Mouse (Mus musculus) midbrain, embryonic 14.5 days (tissue): ENCODE measurements at regions not wholly inside any gene's neighbourhood (a gene's known extent, or its start where the extent isn't known, plus 50 kb on each side); places are given as distances from the start of the nearest gene placed in this dataset.

Experiments
- ATAC-seq: fragments of 200-750 bp; cut with Nextera tagmentation; 2 replicates; pipeline ENCODE4 v1.8.0; 2017; ENCODE audit warnings: moderate number of reproducible peaks, moderate library complexity; ENCODE audit not compliant: low FRiP score, low TSS enrichment
- DNase-seq: peaks from one replicate; pipeline ENCODE4 v3.0.0-alpha.2; 2015
- H3K27ac ChIP-seq: fragments of 300-500 bp; sonication (generic); replicated peaks from 2 replicates; pipeline ENCODE4 v1.5.1; 2014; ENCODE audit warnings: mild to moderate bottlenecking, low read depth, low read length, moderate library complexity
- H3K27me3 ChIP-seq: fragments of 300-500 bp; sonication (generic); 2 replicates; pipeline ENCODE4 v1.6.1; 2014; ENCODE audit warnings: low read length, control low read depth, mixed read lengths; ENCODE audit not compliant: control insufficient read depth, insufficient read depth
- H3K36me3 ChIP-seq: fragments of 300-500 bp; sonication (generic); 2 replicates; pipeline ENCODE4 v1.6.1; 2014; ENCODE audit warnings: low read length, control low read depth; ENCODE audit not compliant: control insufficient read depth, insufficient read depth
- H3K4me1 ChIP-seq: fragments of 300-500 bp; sonication (generic); 2 replicates; pipeline ENCODE4 v1.6.1; 2014; ENCODE audit warnings: mild to moderate bottlenecking, antibody characterized with exemption, low read length, control low read depth; ENCODE audit not compliant: control insufficient read depth, insufficient read depth
- H3K4me2 ChIP-seq: fragments of 300-500 bp; sonication (generic); 2 replicates; pipeline ENCODE4 v1.6.1; 2014; ENCODE audit warnings: mild to moderate bottlenecking, low read length, moderate library complexity
- H3K4me3 ChIP-seq: fragments of 300-500 bp; sonication (generic); replicated peaks from 2 replicates; pipeline ENCODE4 v1.5.1; 2014; ENCODE audit warnings: low read depth, low read length
- H3K9ac ChIP-seq: fragments of 300-500 bp; sonication (generic); replicated peaks from 2 replicates; pipeline ENCODE4 v1.6.1; 2014; ENCODE audit warnings: mild to moderate bottlenecking, low read length, moderate library complexity
- H3K9me3 ChIP-seq: fragments of 300-500 bp; sonication (generic); 2 replicates; pipeline ENCODE4 v1.6.1; 2016; ENCODE audit warnings: low read length, control low read depth, mixed read lengths; ENCODE audit not compliant: control insufficient read depth
- WGBS: fragments of 180-500 bp; shearing (Covaris S2); extraction: QIAGEN DNeasy Blood & Tissue Kit; methylation state at CpG from one replicate; pipeline ENCODE4 v1.1.7; 2014; 5-methylcytosine and 5-hydroxymethylcytosine counted together

DNA sequence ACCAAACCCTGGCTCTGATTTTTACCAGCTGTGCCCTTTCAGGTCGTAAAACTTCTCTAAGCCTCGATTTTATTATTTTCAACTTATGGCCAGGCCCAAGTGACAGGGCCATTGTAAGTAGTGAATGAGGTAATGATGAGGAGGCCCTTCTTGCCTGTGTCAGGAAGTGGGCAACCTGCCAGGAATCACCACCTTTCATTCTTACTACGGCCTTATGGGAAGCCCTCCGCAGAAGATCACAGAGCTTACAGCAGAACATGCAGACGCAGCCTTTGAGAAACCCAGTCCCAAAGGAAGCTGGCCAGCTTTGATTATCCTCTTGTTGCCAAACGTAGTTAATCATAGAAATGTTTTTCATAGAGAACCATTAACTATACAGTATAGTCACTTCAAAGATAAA is 124.9 kb upstream of the Mpp6 start:
- Histone ChIP-seq H3K27me3 (no peaks in the 10 kb centered on the region), H3K4me1 (no peaks in the 10 kb centered on the region), H3K4me3 (no peak overlapping the region), H3K4me2 (no peak overlapping the region), H3K36me3 (no peaks in the 10 kb centered on the region), H3K27ac (no peak overlapping the region; the same call in 1 of the 2 replicates), H3K9ac (no peak overlapping the region), H3K9me3 (no peaks in the 10 kb centered on the region)
- WGBS = 24% methylated on average over 6 of the region's 6 CpGs
- DNase-seq (peak; percentile 71), ATAC-seq (no peak)

DNA sequence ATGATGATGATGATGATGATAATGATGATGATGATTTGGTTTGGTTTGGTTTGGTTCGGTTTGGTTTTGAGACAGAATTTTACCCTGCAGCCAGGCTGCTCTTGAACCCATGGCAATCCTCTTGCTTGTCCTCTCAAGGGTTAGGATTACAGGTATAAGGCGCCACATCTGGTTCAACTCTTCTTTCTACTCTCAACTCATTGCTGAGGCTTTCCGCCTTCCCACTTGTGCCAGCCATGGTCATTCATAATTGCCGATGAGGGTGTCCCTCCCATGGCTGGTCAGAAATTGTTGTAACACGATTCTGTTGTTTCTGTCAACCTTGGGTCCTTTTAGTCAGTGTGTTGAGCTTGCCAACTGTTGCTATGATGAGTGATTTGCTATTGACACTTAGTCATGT is 122.9 kb upstream of the Mpp6 start:
- no peaks in the 10 kb centered on the region for H3K4me1 ChIP-seq
- no peaks in the 10 kb centered on the region for H3K36me3 ChIP-seq
- no peaks in the 10 kb centered on the region for H3K9me3 ChIP-seq
- WGBS = 93% methylated on average over 5 of the region's 5 CpGs
- no peak overlapping the region for H3K4me3 ChIP-seq
- no peak overlapping the region for H3K9ac ChIP-seq
- no peaks in the 10 kb centered on the region for H3K27me3 ChIP-seq
- DNase-seq = no peak
- no peak overlapping the region for H3K27ac ChIP-seq
- H3K4me2 ChIP-seq = no peak overlapping the region
- no peak for ATAC-seq

DNA sequence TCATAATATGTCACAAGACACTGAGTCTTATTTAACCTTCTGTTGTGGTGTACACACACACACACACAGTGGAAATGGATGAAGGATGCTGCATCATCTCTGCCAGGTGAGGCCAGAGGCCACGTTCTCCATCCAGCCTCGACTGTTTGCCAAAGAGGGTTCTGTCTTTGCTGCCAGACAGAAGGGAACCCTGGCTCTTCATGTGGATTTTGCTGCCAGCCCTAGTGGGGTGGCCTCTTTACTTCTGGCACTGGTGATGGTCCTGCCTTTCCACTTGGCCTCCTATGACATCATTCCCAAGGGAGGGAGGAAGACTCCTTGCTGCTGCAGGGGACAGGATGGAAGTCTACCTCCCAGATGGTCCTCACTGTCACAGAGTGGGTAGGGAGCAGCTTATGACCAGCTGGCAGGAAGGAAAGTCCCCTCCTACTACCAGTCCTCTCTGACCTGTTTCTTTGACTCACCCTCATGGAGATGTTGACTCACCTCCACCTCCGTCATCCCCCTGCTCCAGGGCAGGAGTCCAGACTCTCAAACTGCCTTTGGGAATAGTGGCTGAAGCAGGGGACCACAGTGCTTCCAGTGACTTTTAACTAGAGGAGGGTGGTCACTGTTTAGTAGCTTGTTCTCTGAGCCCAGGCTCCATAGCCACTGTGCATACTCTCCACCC is 122.4 kb upstream of the Mpp6 start:
- no peak for ATAC-seq
- H3K9ac ChIP-seq = no peak overlapping the region
- no peaks in the 10 kb centered on the region for H3K4me1 ChIP-seq
- H3K36me3 ChIP-seq = no peaks in the 10 kb centered on the region
- H3K4me2 ChIP-seq = no peak overlapping the region
- no peak for DNase-seq
- no peaks in the 10 kb centered on the region for H3K27me3 ChIP-seq
- H3K4me3 ChIP-seq = no peak overlapping the region
- 91% methylated on average over 3 of the region's 3 CpGs for WGBS
- no peak overlapping the region for H3K27ac ChIP-seq
- no peaks in the 10 kb centered on the region for H3K9me3 ChIP-seq

DNA sequence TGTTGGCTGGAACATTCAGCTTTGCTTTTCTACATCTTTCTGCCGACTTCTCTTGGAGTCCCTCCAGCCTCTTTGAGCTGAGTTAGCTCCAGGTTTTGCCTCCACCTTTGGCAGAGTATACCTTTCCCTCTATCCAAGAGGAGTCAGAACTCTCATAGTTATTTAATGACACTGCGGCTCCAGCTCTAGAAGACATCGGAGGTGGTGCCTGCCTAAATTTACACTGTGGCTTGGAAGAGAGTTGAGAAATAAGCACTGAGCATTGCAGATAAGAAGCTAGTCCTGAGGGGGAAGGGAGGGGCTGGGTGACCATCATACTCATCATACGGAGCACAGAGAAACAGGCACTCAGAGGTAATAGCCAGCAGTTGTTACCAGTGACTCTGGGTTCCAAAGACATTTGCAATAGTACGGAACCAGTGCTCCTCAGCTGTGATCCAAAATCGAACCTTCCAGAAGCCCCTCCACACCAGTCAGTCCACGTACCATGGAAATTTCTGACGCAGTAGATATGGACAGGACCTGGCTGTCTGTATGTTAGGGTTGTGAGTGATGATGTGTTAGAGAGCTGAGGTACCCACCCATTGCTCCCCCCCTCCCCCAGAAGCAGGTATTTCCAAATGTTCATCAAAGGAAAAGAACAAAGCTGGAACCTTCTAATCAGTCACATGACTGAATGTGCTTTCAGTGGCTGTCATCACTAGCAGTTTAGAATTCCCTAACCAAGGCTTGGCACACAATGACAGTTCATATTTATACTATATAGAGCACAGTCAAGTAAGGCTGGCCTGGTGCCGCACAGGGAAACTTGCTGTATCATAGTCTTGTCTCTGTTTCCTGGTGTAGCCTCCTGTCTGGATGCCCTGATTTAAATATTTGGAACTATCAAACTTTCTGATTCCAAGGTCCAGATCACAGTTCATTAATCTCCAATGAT is 120.2 kb upstream of the Mpp6 start:
- Histone ChIP-seq H3K9me3 (no peaks in the 10 kb centered on the region), H3K9ac (no peak overlapping the region), H3K4me1 (no peaks in the 10 kb centered on the region), H3K27me3 (no peaks in the 10 kb centered on the region), H3K36me3 (no peaks in the 10 kb centered on the region), H3K27ac (no peak overlapping the region), H3K4me2 (no peak overlapping the region), H3K4me3 (no peak overlapping the region)
- DNase-seq (no peak), ATAC-seq (no peak)
- 96% methylated on average over 9 of the region's 9 CpGs for whole genome bisulfite sequencing

DNA sequence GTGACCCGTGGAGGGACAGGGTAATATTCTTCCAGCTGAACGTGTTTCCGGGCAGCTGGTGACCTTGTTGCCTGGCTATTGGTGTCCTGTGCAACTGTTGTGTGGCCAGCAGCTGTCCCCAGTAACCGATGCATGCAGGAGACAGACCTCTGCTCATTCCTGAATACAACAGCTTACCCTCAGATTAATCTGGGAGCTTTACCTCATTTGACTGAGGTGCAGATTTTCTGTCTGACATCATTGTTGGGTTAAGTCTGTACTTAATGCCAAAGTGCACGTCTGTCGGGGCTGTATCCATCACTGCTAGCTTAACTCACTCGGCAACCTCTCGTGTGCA is 119.6 kb upstream of the Mpp6 start:
- Histone ChIP-seq H3K27me3 (no peaks in the 10 kb centered on the region), H3K36me3 (no peaks in the 10 kb centered on the region), H3K4me1 (no peaks in the 10 kb centered on the region), H3K4me2 (no peak overlapping the region), H3K4me3 (no peak overlapping the region), H3K9me3 (no peaks in the 10 kb centered on the region), H3K9ac (no peak overlapping the region), H3K27ac (no peak overlapping the region)
- WGBS = 46% methylated on average over 8 of the region's 8 CpGs
- ATAC-seq (no peak), DNase-seq (no peak)

DNA sequence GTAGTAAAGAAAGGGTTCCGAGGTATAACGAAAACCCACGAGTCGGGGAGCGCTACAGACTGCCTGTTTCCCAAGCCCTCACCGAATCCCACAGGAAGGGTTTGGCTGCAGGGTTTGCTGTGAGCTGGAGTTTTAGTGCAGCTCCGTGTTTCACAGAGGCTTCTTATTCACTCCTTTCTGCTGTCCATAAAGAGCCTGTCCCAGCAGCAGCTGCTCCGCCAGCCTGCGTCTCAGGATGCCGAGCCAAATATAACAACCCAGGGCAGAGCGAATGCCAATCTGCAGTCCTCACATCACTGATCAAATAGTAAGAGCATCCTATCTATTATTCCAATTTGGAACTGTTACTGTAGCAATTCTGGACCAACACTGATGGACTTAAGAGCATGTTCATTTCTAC is 110.7 kb upstream of the Mpp6 start:
- H3K27ac ChIP-seq = no peak overlapping the region
- 83% methylated on average over 11 of the region's 11 CpGs for WGBS
- no peaks in the 10 kb centered on the region for H3K27me3 ChIP-seq
- no peaks in the 10 kb centered on the region for H3K9me3 ChIP-seq
- H3K9ac ChIP-seq = no peak overlapping the region
- no peak overlapping the region for H3K4me3 ChIP-seq
- ATAC-seq = no peak
- H3K4me1 ChIP-seq = no peaks in the 10 kb centered on the region
- no peak for DNase-seq
- no peak overlapping the region for H3K4me2 ChIP-seq
- H3K36me3 ChIP-seq = no peaks in the 10 kb centered on the region

DNA sequence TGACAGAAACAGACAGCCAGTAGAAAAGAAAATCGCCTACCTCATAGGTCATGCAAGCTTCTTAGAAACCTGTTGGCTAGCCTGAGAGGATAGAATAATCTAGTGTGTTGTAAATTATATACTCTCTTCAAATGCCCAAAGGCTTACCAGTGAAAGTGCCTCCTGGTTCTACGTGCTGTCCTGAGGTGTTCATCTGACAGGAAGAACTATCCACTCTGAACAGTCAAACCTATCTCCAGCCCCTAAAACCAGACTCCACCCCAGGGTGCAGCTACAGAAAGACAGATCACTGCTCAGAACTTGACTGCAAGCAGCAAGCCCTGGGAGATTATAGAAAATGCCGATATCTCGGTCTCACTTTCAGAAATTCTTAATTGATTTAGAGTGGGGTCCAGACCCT is 102.0 kb upstream of the Mpp6 start:
- 0 out of 2 replicates have a peak, but pooled peaks cover 6% of the 10 kb centered on the region for H3K4me1 ChIP-seq
- H3K4me2 ChIP-seq = no peak overlapping the region
- H3K4me3 ChIP-seq = no peak overlapping the region
- no peaks in the 10 kb centered on the region for H3K27me3 ChIP-seq
- ATAC-seq (no peak), DNase-seq (no peak)
- no peaks in the 10 kb centered on the region for H3K36me3 ChIP-seq
- no peak overlapping the region for H3K9ac ChIP-seq
- 85% methylated on average over 4 of the region's 4 CpGs for WGBS
- no peak overlapping the region for H3K27ac ChIP-seq
- H3K9me3 ChIP-seq = no peaks in the 10 kb centered on the region

DNA sequence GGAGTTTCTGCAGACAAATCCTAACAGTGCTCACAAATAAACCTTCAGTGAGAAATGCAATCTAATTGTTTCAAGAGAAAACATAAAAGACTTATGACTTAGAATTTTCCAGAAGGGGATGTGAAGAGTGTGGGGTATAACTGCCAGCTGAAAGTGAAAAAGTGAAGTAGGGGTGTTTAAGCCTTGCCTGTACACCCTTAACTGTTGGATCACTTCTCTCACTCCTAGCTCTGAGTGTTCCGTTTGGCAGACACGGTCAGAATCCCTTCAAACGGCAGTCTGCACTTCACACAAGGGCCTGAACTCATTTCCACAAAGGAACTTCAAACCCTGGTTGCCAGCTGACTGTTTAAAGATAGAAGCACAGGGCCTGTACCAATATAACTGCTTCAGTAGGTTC is 101.2 kb upstream of the Mpp6 start:
- ATAC-seq (no peak), DNase-seq (no peak)
- Histone ChIP-seq H3K36me3 (no peaks in the 10 kb centered on the region), H3K9me3 (no peaks in the 10 kb centered on the region), H3K27ac (no peak overlapping the region), H3K9ac (no peak overlapping the region), H3K4me2 (no peak overlapping the region), H3K4me1 (0 out of 2 replicates have a peak, but pooled peaks cover 6% of the 10 kb centered on the region), H3K27me3 (no peaks in the 10 kb centered on the region), H3K4me3 (no peak overlapping the region)
- WGBS = 80% methylated on average over 3 of the region's 3 CpGs

DNA sequence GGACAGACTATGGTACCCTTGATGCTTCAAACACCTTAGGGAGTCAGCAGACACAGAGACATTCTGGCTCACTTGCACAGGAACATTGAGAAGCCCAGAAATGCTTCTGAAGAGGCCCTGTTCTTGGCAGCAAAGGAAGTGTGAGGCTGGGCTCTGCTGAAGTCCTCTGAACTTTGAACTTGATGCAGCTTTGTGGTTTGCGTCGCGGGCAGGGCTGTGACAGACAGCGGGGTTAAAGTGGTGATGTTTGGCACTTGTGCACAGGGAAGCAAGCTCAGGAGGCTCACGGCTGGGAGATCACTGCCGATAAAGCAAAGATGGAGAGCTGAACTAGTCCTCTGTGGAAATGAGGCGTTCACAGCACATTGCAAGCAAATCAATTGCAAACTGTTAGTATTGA is 100.7 kb upstream of the Mpp6 start:
- Histone ChIP-seq H3K4me3 (no peak overlapping the region), H3K27ac (no peak overlapping the region), H3K4me1 (0 out of 2 replicates have a peak, but pooled peaks cover 6% of the 10 kb centered on the region), H3K36me3 (no peaks in the 10 kb centered on the region), H3K4me2 (no peak overlapping the region), H3K9me3 (no peaks in the 10 kb centered on the region), H3K9ac (no peak overlapping the region), H3K27me3 (no peaks in the 10 kb centered on the region)
- 81% methylated on average over 7 of the region's 7 CpGs for WGBS
- DNase-seq (no peak), ATAC-seq (no peak)
